Mouse (Mus musculus): ENCODE results near the gene Gm20662. TPM values are rescaled to one million over a fixed set of nuclear protein-coding genes. Genes with fewer than 3 reads are reported as not detected.

The Gm20662 gene
- total and polyA plus RNA-seq, 3 experiments = 0.27 to 0.76 TPM; not detected in 1

- no peaks in the 10 kb centered on the region for H3K9me3 ChIP-seq (replicated peaks)
- H3K4me3 ChIP-seq (ENCODE audit: low read depth, low read length) = peak within 1 kb of the TSS; percentile 52; the same call in 1 of the 2 replicates
- ATAC-seq (ENCODE audit: extremely low read depth, insufficient number of reproducible peaks, low FRiP score, poor library complexity, severe bottlenecking) (peak; percentile 48), DNase-seq (ENCODE audit: low spot score) (peak; percentile 90)
- no peaks in the 10 kb centered on the region; the same call in 1 of the 2 replicates for H3K27me3 ChIP-seq (ENCODE audit: insufficient read depth, low read length)
- TF ChIP-seq POLR2AphosphoS5 (IDR thresholded peaks at IDR 0.05; ENCODE audit: insufficient replicate concordance, low read depth, low read length) = 0 out of 2 replicates have a peak, but pooled peaks have one; percentile 69
- no peak for TF ChIP-seq GATA2 (IDR thresholded peaks at IDR 0.05; ENCODE audit: borderline replicate concordance, low read depth, low read length)
- TF ChIP-seq CTCF (IDR thresholded peaks at IDR 0.05; ENCODE audit: low read depth, low read length) = peak; percentile 61; the same call in 1 of the 2 replicates
- peaks cover 61% of the 10 kb centered on the region for H3K4me1 ChIP-seq (ENCODE audit: insufficient read depth, low read depth, low read length)
- H3K36me3 ChIP-seq (replicated peaks) = peaks cover 87% of the 10 kb centered on the region
Measured at GRCm38 (mm10) chr9:108052885-108053664, 56.9 kb downstream of the Gm20662 start, which contains the start of gene Amigo3. Gene Amigo3, plus strand, starts transcription at chr9:108053159.

GRCm38 (mm10) chr9:108053665-108054225 is 57.6 kb downstream of the Gm20662 start:
- H3K4me1 ChIP-seq (ENCODE audit: insufficient read depth, low read depth, low read length) = peaks cover 56% of the 10 kb centered on the region
- TF ChIP-seq TAL1 (conservative IDR thresholded peaks at IDR 0.05; ENCODE audit: low read depth, low read length) (no peak), POLR2AphosphoS5 (IDR thresholded peaks at IDR 0.05; ENCODE audit: insufficient replicate concordance, low read depth, low read length) (no peak), CTCF (IDR thresholded peaks at IDR 0.05; ENCODE audit: low read depth, low read length) (no peak)

DNA sequence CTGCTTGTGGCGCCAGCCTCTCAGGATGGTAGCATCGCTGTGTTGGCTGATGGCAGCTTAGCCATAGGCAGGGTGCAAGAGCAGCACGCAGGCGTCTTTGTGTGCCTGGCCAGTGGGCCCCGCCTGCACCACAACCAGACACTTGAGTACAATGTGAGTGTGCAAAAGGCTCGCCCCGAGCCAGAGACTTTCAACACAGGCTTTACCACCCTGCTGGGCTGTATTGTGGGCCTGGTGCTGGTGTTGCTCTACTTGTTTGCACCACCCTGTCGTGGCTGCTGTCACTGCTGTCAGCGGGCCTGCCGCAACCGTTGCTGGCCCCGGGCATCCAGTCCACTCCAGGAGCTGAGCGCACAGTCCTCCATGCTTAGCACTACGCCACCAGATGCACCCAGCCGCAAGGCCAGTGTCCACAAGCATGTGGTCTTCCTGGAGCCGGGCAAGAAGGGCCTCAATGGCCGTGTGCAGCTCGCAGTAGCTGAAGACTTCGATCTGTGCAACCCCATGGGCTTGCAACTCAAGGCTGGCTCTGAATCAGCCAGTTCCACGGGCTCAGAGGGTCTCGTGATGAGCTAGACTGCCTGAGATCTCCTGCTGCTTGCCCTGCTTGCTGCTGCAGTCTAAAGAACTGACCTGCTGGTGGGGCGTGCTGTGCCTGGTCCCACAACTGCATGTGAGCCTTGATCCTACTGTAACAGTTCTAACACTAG is 58.3 kb downstream of the Gm20662 start:
- peaks cover 100% of the 10 kb centered on the region for H3K36me3 ChIP-seq (replicated peaks)

More at GRCm38 (mm10) chr9:108053665-108054225, 57.6 kb downstream of the Gm20662 start:
- DNase-seq (ENCODE audit: low spot score) (no peak), ATAC-seq (ENCODE audit: extremely low read depth, insufficient number of reproducible peaks, low FRiP score, poor library complexity, severe bottlenecking) (no peak)
- peaks cover 92% of the 10 kb centered on the region for H3K36me3 ChIP-seq (replicated peaks)
- no peaks in the 10 kb centered on the region; the same call in 1 of the 2 replicates for H3K27me3 ChIP-seq (ENCODE audit: insufficient read depth, low read length)
- no peak overlapping the region; the same call in 1 of the 2 replicates for H3K4me3 ChIP-seq (ENCODE audit: low read depth, low read length)
- no peaks in the 10 kb centered on the region for H3K9me3 ChIP-seq (replicated peaks)

DNA sequence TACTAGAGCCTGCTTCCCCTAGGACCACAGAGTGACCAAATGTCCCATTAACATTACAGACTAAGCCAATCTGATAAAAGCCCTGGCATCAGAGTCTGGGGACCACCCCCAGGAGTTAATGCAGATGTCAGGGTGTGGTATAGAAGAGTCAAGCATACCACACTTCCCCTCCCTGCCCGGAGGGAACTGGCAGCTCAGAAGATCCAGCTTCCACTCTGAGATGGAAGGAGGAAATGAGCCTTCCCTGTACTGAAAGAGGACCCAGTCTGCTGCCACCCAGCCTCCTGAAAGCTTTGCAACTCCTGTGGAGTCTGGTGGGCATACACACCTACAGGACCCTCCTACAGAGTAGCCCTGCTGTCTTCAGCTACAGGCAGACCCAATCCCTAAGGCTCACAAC is 58.9 kb downstream of the Gm20662 start:
- ATAC-seq (ENCODE audit: extremely low read depth, insufficient number of reproducible peaks, low FRiP score, poor library complexity, severe bottlenecking) = no peak
- Histone ChIP-seq H3K9me3 (replicated peaks) (no peaks in the 10 kb centered on the region), H3K27me3 (ENCODE audit: insufficient read depth, low read length) (no peaks in the 10 kb centered on the region; the same call in 1 of the 2 replicates), H3K4me3 (ENCODE audit: low read depth, low read length) (no peak overlapping the region), H3K36me3 (replicated peaks) (peaks cover 100% of the 10 kb centered on the region), H3K4me1 (ENCODE audit: insufficient read depth, low read depth, low read length) (peaks cover 47% of the 10 kb centered on the region)
- DNase-seq (ENCODE audit: low spot score) = no peak
- TF ChIP-seq POLR2AphosphoS5 (IDR thresholded peaks at IDR 0.05; ENCODE audit: insufficient replicate concordance, low read depth, low read length) (no peak), CTCF (IDR thresholded peaks at IDR 0.05; ENCODE audit: low read depth, low read length) (no peak), GATA1 (IDR thresholded peaks at IDR 0.05; ENCODE audit: borderline replicate concordance, low read length) (no peak), GATA2 (IDR thresholded peaks at IDR 0.05; ENCODE audit: borderline replicate concordance, low read depth, low read length) (no peak), TAL1 (conservative IDR thresholded peaks at IDR 0.05; ENCODE audit: low read depth, low read length) (no peak)

More for the DNA sequence above, 58.3 kb downstream of the Gm20662 start:
- Histone ChIP-seq H3K4me1 (ENCODE audit: insufficient read depth, low read depth, low read length) (peaks cover 52% of the 10 kb centered on the region), H3K4me3 (ENCODE audit: low read depth, low read length) (no peak overlapping the region), H3K27me3 (ENCODE audit: insufficient read depth, low read length) (no peaks in the 10 kb centered on the region; the same call in 1 of the 2 replicates), H3K9me3 (replicated peaks) (no peaks in the 10 kb centered on the region)
- DNase-seq (ENCODE audit: low spot score) (no peak), ATAC-seq (ENCODE audit: extremely low read depth, insufficient number of reproducible peaks, low FRiP score, poor library complexity, severe bottlenecking) (no peak)
- no peak for TF ChIP-seq CTCF (IDR thresholded peaks at IDR 0.05; ENCODE audit: low read depth, low read length)
- no peak for TF ChIP-seq TAL1 (conservative IDR thresholded peaks at IDR 0.05; ENCODE audit: low read depth, low read length)
- TF ChIP-seq GATA2 (IDR thresholded peaks at IDR 0.05; ENCODE audit: borderline replicate concordance, low read depth, low read length) = no peak
- TF ChIP-seq GATA1 (IDR thresholded peaks at IDR 0.05; ENCODE audit: borderline replicate concordance, low read length) = no peak
- TF ChIP-seq POLR2AphosphoS5 (IDR thresholded peaks at IDR 0.05; ENCODE audit: insufficient replicate concordance, low read depth, low read length) = no peak

GRCm38 (mm10) chr9:108055661-108056237 is 59.6 kb downstream of the Gm20662 start:
- ATAC-seq (ENCODE audit: extremely low read depth, insufficient number of reproducible peaks, low FRiP score, poor library complexity, severe bottlenecking) (no peak), DNase-seq (ENCODE audit: low spot score) (no peak)
- H3K4me1 ChIP-seq (ENCODE audit: insufficient read depth, low read depth, low read length) = peaks cover 40% of the 10 kb centered on the region
- TF ChIP-seq GATA2 (IDR thresholded peaks at IDR 0.05; ENCODE audit: borderline replicate concordance, low read depth, low read length) (no peak), POLR2AphosphoS5 (IDR thresholded peaks at IDR 0.05; ENCODE audit: insufficient replicate concordance, low read depth, low read length) (no peak), CTCF (IDR thresholded peaks at IDR 0.05; ENCODE audit: low read depth, low read length) (no peak), TAL1 (conservative IDR thresholded peaks at IDR 0.05; ENCODE audit: low read depth, low read length) (no peak), GATA1 (IDR thresholded peaks at IDR 0.05; ENCODE audit: borderline replicate concordance, low read length) (no peak)
- H3K36me3 ChIP-seq (replicated peaks) = peaks cover 100% of the 10 kb centered on the region
- H3K27me3 ChIP-seq (ENCODE audit: insufficient read depth, low read length) = no peaks in the 10 kb centered on the region; the same call in 1 of the 2 replicates
- H3K4me3 ChIP-seq (ENCODE audit: low read depth, low read length) = no peak overlapping the region
- no peaks in the 10 kb centered on the region for H3K9me3 ChIP-seq (replicated peaks)

All from G1E (cell line).